Mouse (Mus musculus) kidney, postnatal 4 days (tissue): ENCODE results near the gene Filip1l.

ENCODE experiments used
- DNase-seq, 2 experiments: peaks; one replicate each; pipeline ENCODE4 v3.0.0; 2021; ENCODE audit warnings: mixed read lengths in 2 of 2

Filip1l gene

GRCm38 (mm10) chr16:57398387-57399214, 45.7 kb downstream of the Filip1l start:
- DNase-seq = peak; percentile 77 to 84

GRCm38 (mm10) chr16:57399566-57399965, 46.7 kb downstream of the Filip1l start:
- DNase-seq = no peak

- no peak for DNase-seq
Observed at GRCm38 (mm10) chr16:57401702-57402101, 48.8 kb downstream of the Filip1l start.

- no peak for DNase-seq
Observed at GRCm38 (mm10) chr16:57402910-57403309, 50.0 kb downstream of the Filip1l start.

GRCm38 (mm10) chr16:57403825-57404224, 50.9 kb downstream of the Filip1l start:
- no peak for DNase-seq

GRCm38 (mm10) chr16:57412766-57413165, 59.9 kb downstream of the Filip1l start:
- DNase-seq = no peak

GRCm38 (mm10) chr16:57416049-57416448, 63.2 kb downstream of the Filip1l start:
- no peak for DNase-seq

- DNase-seq = no peak
Observed at GRCm38 (mm10) chr16:57417017-57417416, 64.1 kb downstream of the Filip1l start.

- no peak for DNase-seq
Observed at GRCm38 (mm10) chr16:57417955-57418354, 65.1 kb downstream of the Filip1l start.

GRCm38 (mm10) chr16:57419332-57419731, 66.4 kb downstream of the Filip1l start:
- DNase-seq = peak in 1 of 2 experiments; percentile 31

GRCm38 (mm10) chr16:57419881-57420280, 67.0 kb downstream of the Filip1l start:
- no peak for DNase-seq

GRCm38 (mm10) chr16:57420773-57421556, 68.1 kb downstream of the Filip1l start:
- DNase-seq = peak in 1 of 2 experiments; percentile 47

GRCm38 (mm10) chr16:57421680-57422417, 69.0 kb downstream of the Filip1l start:
- no peak for DNase-seq

GRCm38 (mm10) chr16:57423001-57423800, 70.3 kb downstream of the Filip1l start:
- DNase-seq = peak; percentile 43 to 65

GRCm38 (mm10) chr16:57426680-57427079, 73.8 kb downstream of the Filip1l start:
- no peak for DNase-seq

- DNase-seq = peak; percentile 40 to 53
Observed at GRCm38 (mm10) chr16:57427516-57428285, 74.8 kb downstream of the Filip1l start.

GRCm38 (mm10) chr16:57428977-57429376, 76.1 kb downstream of the Filip1l start:
- no peak for DNase-seq

GRCm38 (mm10) chr16:57431294-57431693, 78.4 kb downstream of the Filip1l start:
- DNase-seq = no peak

GRCm38 (mm10) chr16:57433173-57433572, 80.3 kb downstream of the Filip1l start:
- DNase-seq = no peak

GRCm38 (mm10) chr16:57433671-57434070, 80.8 kb downstream of the Filip1l start:
- DNase-seq = no peak

GRCm38 (mm10) chr16:57434640-57435039, 81.7 kb downstream of the Filip1l start:
- no peak for DNase-seq
